Mouse (Mus musculus) ES-Bruce4 (cell line): Measurements from ENCODE around the gene Pkdcc.

Experiments used
- EP300 ChIP-seq: IDR thresholded peaks from 2 replicates; pipeline ENCODE4 v1.6.1; 2011; ENCODE audit warnings: low read depth, low read length; ENCODE audit not compliant: insufficient read depth
- POLR2A ChIP-seq: IDR thresholded peaks from one replicate; pipeline ENCODE4 v1.8.1; 2011; ENCODE audit warnings: low read length; ENCODE audit not compliant: insufficient read depth

GRCm38 (mm10) chr17:83194491-83194890 lies 20.6 kb upstream of the Pkdcc start:
- TF ChIP-seq POLR2A (no peak), EP300 (no peak)
